19 mouse cellular contexts compared by ENCODE assay signal in the genomic region with DNA sequence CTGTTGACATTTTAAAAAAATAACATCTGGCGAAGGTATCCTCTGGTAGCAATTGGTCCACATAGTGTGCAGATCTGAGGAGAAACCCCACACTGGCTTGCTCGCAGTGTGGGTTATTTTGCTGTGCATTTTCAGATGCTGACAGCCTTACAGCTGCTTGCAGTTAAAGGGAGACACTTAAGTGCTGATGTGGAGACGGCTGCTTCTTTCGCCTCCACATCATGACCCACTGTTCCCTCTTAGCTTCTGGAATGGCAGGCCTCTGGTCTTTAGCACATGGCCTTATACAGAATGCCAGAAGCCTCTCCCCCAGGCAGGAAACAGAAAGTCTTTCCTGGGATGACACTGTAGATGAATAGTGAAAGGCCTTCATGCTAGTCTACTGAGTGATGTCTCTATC.
DNase-seq lines count a peak whose midpoint lies in the region; ATAC-seq lines count a peak whose summit lies in the region.
"Had no signal": no experiment of that assay in that cellular context is flagged by ENCODE, and none has a peak within 500 bp of the region (broad histone marks: within the 10 kb centered on the region; RNA-seq: fewer than 3 reads in every experiment).

No protein-coding gene starts in this region.

- WGBS in heart, embryonic 10.5 days = 68% methylated on average over 4 of the region's 4 CpGs
- 87% methylated on average over 4 of the region's 4 CpGs for WGBS in liver, embryonic 11.5 days
- 65% methylated on average over 4 of the region's 4 CpGs for WGBS in embryonic facial prominence, embryonic 10.5 days
- WGBS in liver, embryonic 13.5 days (ENCODE audit: insufficient replicate concordance) = 77% methylated on average over 4 of the region's 4 CpGs

- no peak for ATAC-seq in liver, embryonic 11.5 days (replicated peaks; ENCODE audit: low FRiP score)
- ATAC-seq in liver, embryonic 13.5 days (ENCODE audit: low read depth) = 0 out of 2 replicates have a peak, but pooled peaks have one; percentile 41
- ATAC-seq: forebrain, embryonic 15.5 days; hindbrain, embryonic 16.5 days had no signal

- intact Hi-C loops in heart, postnatal 14 days (cut with DNase I) = no loop called here

- peaks cover 8% of the 10 kb centered on the region for H3K4me1 ChIP-seq in heart, embryonic 10.5 days
- H3K4me1 ChIP-seq in liver, embryonic 11.5 days (replicated peaks; ENCODE audit: control insufficient read depth, insufficient read depth, low read length) = peaks cover 4% of the 10 kb centered on the region
- H3K4me1 ChIP-seq in embryonic facial prominence, embryonic 10.5 days = peaks cover 31% of the 10 kb centered on the region
- peaks cover 19% of the 10 kb centered on the region for H3K4me1 ChIP-seq in liver, embryonic 13.5 days (replicated peaks)
- H3K4me1 ChIP-seq: forebrain, embryonic 15.5 days had no signal

- peak overlapping the region; percentile 2; the same call in 1 of the 2 replicates for H3K27ac ChIP-seq in heart, embryonic 10.5 days
- peak overlapping the region; percentile 21; the same call in 1 of the 2 replicates for H3K27ac ChIP-seq in liver, embryonic 11.5 days (ENCODE audit: low read depth, low read length)
- H3K27ac ChIP-seq in embryonic facial prominence, embryonic 10.5 days (replicated peaks) = peak overlapping the region; percentile 27; the same call in 1 of the 2 replicates
- H3K27ac ChIP-seq in liver, embryonic 13.5 days = no peak overlapping the region; the same call in none of the 2 replicates
- H3K27ac ChIP-seq: embryonic facial prominence, embryonic 13.5 days; forebrain, embryonic 15.5 days had no signal

- H3K4me2 ChIP-seq in liver, embryonic 11.5 days = no peak overlapping the region
- H3K4me2 ChIP-seq in liver, embryonic 13.5 days = no peak overlapping the region
- H3K4me2 ChIP-seq: embryonic facial prominence, embryonic 13.5 days; forebrain, embryonic 15.5 days had no signal

- H3K9ac ChIP-seq in liver, embryonic 11.5 days (ENCODE audit: low read depth, low read length) = no peak overlapping the region
- H3K9ac ChIP-seq in liver, embryonic 13.5 days = no peak overlapping the region
- H3K9ac ChIP-seq: embryonic facial prominence, embryonic 13.5 days; forebrain, embryonic 15.5 days had no signal

- DNase-seq in heart, embryonic 10.5 days (ENCODE audit: low spot score) = peak; percentile 63
- no peak for DNase-seq in heart, postnatal 14 days
- DNase-seq in liver, embryonic 11.5 days (ENCODE audit: low spot score) = no peak
- no peak for DNase-seq in liver
- DNase-seq in embryonic facial prominence, embryonic 10.5 days (ENCODE audit: low spot score) = peak; percentile 15
- no peak for DNase-seq in liver, embryonic 13.5 days
- DNase-seq in lung, postnatal 14 days = no peak
- DNase-seq: cerebellum, adult 2 months; gastrocnemius, postnatal 14 days; kidney, adult 8-10 months; kidney, postnatal 4 days; layer of hippocampus, adult 9-11 months; lung, adult 18-20 months; right cerebral cortex, postnatal 25 days had no signal

- no peaks in the 10 kb centered on the region for H3K9me3 ChIP-seq in heart, embryonic 10.5 days
- no peaks in the 10 kb centered on the region for H3K9me3 ChIP-seq in liver, embryonic 11.5 days (ENCODE audit: control insufficient read depth, low read length)
- no peaks in the 10 kb centered on the region for H3K9me3 ChIP-seq in embryonic facial prominence, embryonic 10.5 days
- H3K9me3 ChIP-seq in liver, embryonic 13.5 days (replicated peaks) = no peaks in the 10 kb centered on the region
- H3K9me3 ChIP-seq: embryonic facial prominence, embryonic 13.5 days; forebrain, embryonic 15.5 days had no signal

- H3K36me3 ChIP-seq in heart, embryonic 10.5 days = no peaks in the 10 kb centered on the region
- no peaks in the 10 kb centered on the region for H3K36me3 ChIP-seq in liver, embryonic 11.5 days (ENCODE audit: control insufficient read depth, insufficient read depth, low read length)
- no peaks in the 10 kb centered on the region for H3K36me3 ChIP-seq in embryonic facial prominence, embryonic 10.5 days (replicated peaks)
- no peaks in the 10 kb centered on the region for H3K36me3 ChIP-seq in liver, embryonic 13.5 days
- H3K36me3 ChIP-seq: embryonic facial prominence, embryonic 13.5 days; forebrain, embryonic 15.5 days had no signal

- no peaks in the 10 kb centered on the region for H3K27me3 ChIP-seq in heart, embryonic 10.5 days (ENCODE audit: insufficient read depth, poor library complexity, severe bottlenecking)
- H3K27me3 ChIP-seq in liver, embryonic 11.5 days (replicated peaks; ENCODE audit: control insufficient read depth, insufficient read depth, low read length) = no peaks in the 10 kb centered on the region
- no peaks in the 10 kb centered on the region for H3K27me3 ChIP-seq in embryonic facial prominence, embryonic 10.5 days (replicated peaks; ENCODE audit: low read depth, poor library complexity, severe bottlenecking)
- no peaks in the 10 kb centered on the region for H3K27me3 ChIP-seq in liver, embryonic 13.5 days
- H3K27me3 ChIP-seq: CH12.LX; embryonic facial prominence, embryonic 13.5 days; forebrain, embryonic 15.5 days; megakaryocyte, embryonic 14.5 days had no signal

- no peak overlapping the region for H3K4me3 ChIP-seq in heart, embryonic 10.5 days
- H3K4me3 ChIP-seq in liver, embryonic 11.5 days (ENCODE audit: low read depth, low read length) = no peak overlapping the region
- no peak overlapping the region for H3K4me3 ChIP-seq in embryonic facial prominence, embryonic 10.5 days
- H3K4me3 ChIP-seq in liver, embryonic 13.5 days (replicated peaks) = no peak overlapping the region
- H3K4me3 ChIP-seq: embryonic facial prominence, embryonic 13.5 days; forebrain, embryonic 15.5 days had no signal

Comparison
In these comparisons a context has a peak if more than half of its experiments do, and no peak if none do; other contexts are left out.
1. DNase-seq: peak in heart, embryonic 10.5 days (single experiment) and embryonic facial prominence, embryonic 10.5 days (single experiment); none in heart, postnatal 14 days (0 of 2), liver, embryonic 11.5 days (single experiment), liver (single experiment), liver, embryonic 13.5 days (single experiment) and lung, postnatal 14 days (single experiment).